Mouse (Mus musculus): ENCODE measurements at regions not wholly inside any gene's neighbourhood (a gene's known extent, or its start where the extent isn't known, plus 50 kb on each side); places are given as distances from the start of the nearest gene placed in this dataset.

DNA sequence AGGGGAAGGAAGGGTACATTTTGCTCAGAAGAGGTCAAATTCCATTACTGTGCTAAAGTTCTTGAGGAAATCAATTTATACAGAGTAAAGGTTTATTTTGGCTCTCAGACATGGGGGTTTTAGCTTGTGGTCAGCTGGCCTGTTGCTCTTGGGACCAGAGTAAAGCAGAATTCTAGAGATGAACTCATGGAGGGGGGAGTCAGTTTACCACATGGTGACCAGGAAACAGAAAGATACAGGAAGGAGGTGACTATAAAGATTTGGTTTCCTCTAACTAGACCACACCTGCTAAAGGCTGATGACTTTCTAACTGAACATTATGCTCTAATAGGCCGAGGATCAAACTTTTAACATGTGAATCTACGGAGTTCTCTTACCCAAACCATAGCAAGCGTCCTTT is 113.5 kb upstream of the 9330182O14Rik start:
- DNase-seq (ENCODE audit: low spot score) (no peak), ATAC-seq (ENCODE audit: low FRiP score, low read depth) (no peak)
- Histone ChIP-seq H3K27ac (replicated peaks; ENCODE audit: low read depth, low read length) (no peak overlapping the region), H3K9ac (ENCODE audit: low read depth, low read length, severe bottlenecking) (no peak overlapping the region), H3K4me1 (ENCODE audit: control insufficient read depth, insufficient read depth, low read length) (peaks cover 11% of the 10 kb centered on the region), H3K4me3 (replicated peaks; ENCODE audit: low read length) (no peak overlapping the region), H3K4me2 (replicated peaks; ENCODE audit: low read depth, low read length, severe bottlenecking) (no peak overlapping the region), H3K36me3 (ENCODE audit: control insufficient read depth, insufficient read depth, low read length) (no peaks in the 10 kb centered on the region), H3K27me3 (ENCODE audit: control insufficient read depth, insufficient read depth, low read length) (no peaks in the 10 kb centered on the region), H3K9me3 (ENCODE audit: control insufficient read depth, low read length) (no peaks in the 10 kb centered on the region)
- TF ChIP-seq POLR2A (IDR thresholded peaks at IDR 0.05; ENCODE audit: borderline replicate concordance, extremely low read depth, insufficient read depth, insufficient read length) = no peak
- 89% methylated on average over 3 of the region's 3 CpGs for WGBS

- Histone ChIP-seq H3K9ac (ENCODE audit: low read depth, low read length, severe bottlenecking) (no peak overlapping the region), H3K27me3 (ENCODE audit: control insufficient read depth, insufficient read depth, low read length) (no peaks in the 10 kb centered on the region), H3K36me3 (ENCODE audit: control insufficient read depth, insufficient read depth, low read length) (no peaks in the 10 kb centered on the region), H3K27ac (replicated peaks; ENCODE audit: low read depth, low read length) (no peak overlapping the region), H3K9me3 (ENCODE audit: control insufficient read depth, low read length) (no peaks in the 10 kb centered on the region), H3K4me1 (ENCODE audit: control insufficient read depth, insufficient read depth, low read length) (peaks cover 4% of the 10 kb centered on the region), H3K4me3 (replicated peaks; ENCODE audit: low read length) (no peak overlapping the region), H3K4me2 (replicated peaks; ENCODE audit: low read depth, low read length, severe bottlenecking) (no peak overlapping the region)
- no peak for TF ChIP-seq POLR2A (IDR thresholded peaks at IDR 0.05; ENCODE audit: borderline replicate concordance, extremely low read depth, insufficient read depth, insufficient read length)
- 83% methylated on average over 3 of the region's 3 CpGs for WGBS
- DNase-seq (ENCODE audit: low spot score) = no peak
- no peak for ATAC-seq (ENCODE audit: low FRiP score, low read depth)
Observed at GRCm38 (mm10) chr15:40023195-40023594, 111.0 kb upstream of the 9330182O14Rik start.

DNA sequence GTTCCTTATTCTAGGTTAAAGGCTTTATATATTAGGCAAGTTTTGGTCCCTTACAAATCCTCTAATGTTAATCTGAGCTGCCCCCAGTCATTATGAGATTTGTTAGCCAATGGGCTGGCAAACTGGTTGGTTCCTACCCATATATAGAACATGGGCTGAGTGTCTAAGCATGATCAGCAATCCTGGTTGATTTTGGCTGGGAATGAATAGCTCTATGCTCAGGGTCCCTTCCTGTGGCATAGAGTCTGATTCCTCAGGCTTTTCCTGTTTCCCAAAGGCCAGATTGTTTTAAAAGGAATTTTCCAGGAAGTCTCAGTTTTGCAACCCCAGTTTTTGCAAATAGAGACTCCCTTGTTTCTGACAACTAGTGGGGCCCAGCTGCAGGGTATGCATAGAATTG is 102.1 kb upstream of the 9330182O14Rik start:
- ATAC-seq (ENCODE audit: low FRiP score, low read depth) = no peak
- no peak for TF ChIP-seq POLR2A (IDR thresholded peaks at IDR 0.05; ENCODE audit: borderline replicate concordance, extremely low read depth, insufficient read depth, insufficient read length)

DNA sequence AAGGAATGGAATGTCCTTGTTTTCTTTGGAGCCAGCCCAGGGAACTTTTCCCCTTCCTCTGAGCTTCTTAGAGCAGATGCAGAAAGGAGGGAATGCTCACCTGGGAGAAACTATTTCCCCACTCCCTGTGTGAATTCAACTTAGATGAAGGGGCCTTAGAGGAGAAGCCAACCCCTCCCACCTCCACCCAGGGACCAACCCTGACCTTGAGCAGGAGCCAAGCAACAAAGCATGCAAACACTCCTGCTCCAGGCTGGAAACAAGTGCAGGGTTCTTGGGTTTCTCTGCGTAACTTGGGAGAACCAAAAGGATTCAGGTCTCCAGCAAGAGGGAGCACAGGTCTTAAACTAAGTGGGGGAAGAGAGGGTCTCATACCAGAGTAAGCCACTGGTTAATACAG is 98.0 kb upstream of the 9330182O14Rik start:
- Histone ChIP-seq H3K4me1 (ENCODE audit: control insufficient read depth, insufficient read depth, low read length) (no peaks in the 10 kb centered on the region), H3K4me2 (replicated peaks; ENCODE audit: low read depth, low read length, severe bottlenecking) (no peak overlapping the region), H3K36me3 (ENCODE audit: control insufficient read depth, insufficient read depth, low read length) (no peaks in the 10 kb centered on the region), H3K9ac (ENCODE audit: low read depth, low read length, severe bottlenecking) (no peak overlapping the region), H3K4me3 (replicated peaks; ENCODE audit: low read length) (no peak overlapping the region), H3K9me3 (ENCODE audit: control insufficient read depth, low read length) (no peaks in the 10 kb centered on the region), H3K27me3 (ENCODE audit: control insufficient read depth, insufficient read depth, low read length) (no peaks in the 10 kb centered on the region), H3K27ac (replicated peaks; ENCODE audit: low read depth, low read length) (no peak overlapping the region)
- no peak for TF ChIP-seq POLR2A (IDR thresholded peaks at IDR 0.05; ENCODE audit: borderline replicate concordance, extremely low read depth, insufficient read depth, insufficient read length)
- ATAC-seq (ENCODE audit: low FRiP score, low read depth) (no peak), DNase-seq (ENCODE audit: low spot score) (no peak)
- WGBS = 85% methylated on average over 1 of the region's 1 CpGs

More for the DNA sequence above, 102.1 kb upstream of the 9330182O14Rik start:
- Histone ChIP-seq H3K9ac (ENCODE audit: low read depth, low read length, severe bottlenecking) (no peak overlapping the region), H3K9me3 (ENCODE audit: control insufficient read depth, low read length) (no peaks in the 10 kb centered on the region), H3K4me2 (replicated peaks; ENCODE audit: low read depth, low read length, severe bottlenecking) (no peak overlapping the region), H3K4me1 (ENCODE audit: control insufficient read depth, insufficient read depth, low read length) (no peaks in the 10 kb centered on the region), H3K4me3 (replicated peaks; ENCODE audit: low read length) (no peak overlapping the region), H3K27me3 (ENCODE audit: control insufficient read depth, insufficient read depth, low read length) (no peaks in the 10 kb centered on the region), H3K36me3 (ENCODE audit: control insufficient read depth, insufficient read depth, low read length) (no peaks in the 10 kb centered on the region), H3K27ac (replicated peaks; ENCODE audit: low read depth, low read length) (no peak overlapping the region)
- DNase-seq (ENCODE audit: low spot score) = no peak

DNA sequence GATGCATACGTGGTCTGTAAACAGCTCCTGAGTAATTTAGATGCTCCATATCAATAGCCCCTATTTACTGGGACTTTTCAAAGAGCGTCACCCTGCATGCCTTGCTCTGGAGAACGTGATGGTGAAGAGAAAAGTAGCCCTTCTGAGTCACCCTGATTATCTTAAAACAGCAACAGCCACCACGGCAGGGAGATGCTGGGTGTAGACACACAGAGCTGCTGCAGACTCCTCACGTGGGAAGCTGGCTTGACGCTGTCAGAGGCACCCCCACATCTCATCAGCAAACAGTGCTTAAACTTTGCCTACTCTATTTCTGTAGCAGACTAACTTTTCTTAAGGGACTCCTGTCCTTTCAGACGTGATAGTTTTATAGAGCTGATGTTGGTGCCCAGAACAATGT is 96.9 kb upstream of the 9330182O14Rik start:
- H3K9me3 ChIP-seq (ENCODE audit: control insufficient read depth, low read length) = no peaks in the 10 kb centered on the region
- no peak overlapping the region for H3K4me2 ChIP-seq (replicated peaks; ENCODE audit: low read depth, low read length, severe bottlenecking)
- H3K9ac ChIP-seq (ENCODE audit: low read depth, low read length, severe bottlenecking) = no peak overlapping the region
- no peaks in the 10 kb centered on the region for H3K4me1 ChIP-seq (ENCODE audit: control insufficient read depth, insufficient read depth, low read length)
- H3K4me3 ChIP-seq (replicated peaks; ENCODE audit: low read length) = no peak overlapping the region
- 59% methylated on average over 7 of the region's 7 CpGs for WGBS
- TF ChIP-seq POLR2A (IDR thresholded peaks at IDR 0.05; ENCODE audit: borderline replicate concordance, extremely low read depth, insufficient read depth, insufficient read length) = no peak
- ATAC-seq (ENCODE audit: low FRiP score, low read depth) (no peak), DNase-seq (ENCODE audit: low spot score) (no peak)
- H3K27ac ChIP-seq (replicated peaks; ENCODE audit: low read depth, low read length) = no peak overlapping the region
- H3K27me3 ChIP-seq (ENCODE audit: control insufficient read depth, insufficient read depth, low read length) = no peaks in the 10 kb centered on the region
- H3K36me3 ChIP-seq (ENCODE audit: control insufficient read depth, insufficient read depth, low read length) = no peaks in the 10 kb centered on the region

DNA sequence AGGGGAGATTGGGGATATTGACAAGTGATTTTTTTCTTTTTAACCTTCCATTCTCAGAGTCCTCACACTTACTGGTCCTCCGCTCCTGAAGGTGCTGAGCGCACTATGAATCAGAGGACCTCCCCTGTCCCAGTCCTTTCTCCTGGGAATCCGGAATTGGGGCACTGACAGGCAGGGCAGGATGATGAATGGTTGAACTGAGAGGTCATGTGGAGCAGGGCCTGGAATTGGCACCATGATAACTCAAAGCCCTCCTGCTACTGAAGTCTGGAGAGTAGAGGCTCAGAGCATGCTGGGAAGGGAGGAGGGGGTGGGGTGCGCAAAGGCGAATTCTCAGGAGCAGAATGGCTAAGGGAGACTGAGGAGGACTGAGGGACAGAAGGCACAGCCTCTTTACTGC is 87.9 kb upstream of the 9330182O14Rik start:
- DNase-seq (ENCODE audit: low spot score) = no peak
- no peak for ATAC-seq (ENCODE audit: low FRiP score, low read depth)
- H3K27me3 ChIP-seq (ENCODE audit: control insufficient read depth, insufficient read depth, low read length) = no peaks in the 10 kb centered on the region
- no peak overlapping the region for H3K4me3 ChIP-seq (replicated peaks; ENCODE audit: low read length)
- no peak for TF ChIP-seq POLR2A (IDR thresholded peaks at IDR 0.05; ENCODE audit: borderline replicate concordance, extremely low read depth, insufficient read depth, insufficient read length)
- no peaks in the 10 kb centered on the region for H3K36me3 ChIP-seq (ENCODE audit: control insufficient read depth, insufficient read depth, low read length)
- peaks cover 3% of the 10 kb centered on the region; the same call in 1 of the 2 replicates for H3K4me1 ChIP-seq (ENCODE audit: control insufficient read depth, insufficient read depth, low read length)
- H3K4me2 ChIP-seq (replicated peaks; ENCODE audit: low read depth, low read length, severe bottlenecking) = no peak overlapping the region
- no peak overlapping the region for H3K27ac ChIP-seq (replicated peaks; ENCODE audit: low read depth, low read length)
- H3K9me3 ChIP-seq (ENCODE audit: control insufficient read depth, low read length) = no peaks in the 10 kb centered on the region
- 55% methylated on average over 5 of the region's 5 CpGs for WGBS
- no peak overlapping the region for H3K9ac ChIP-seq (ENCODE audit: low read depth, low read length, severe bottlenecking)

Data from limb, embryonic 14.5 days (tissue).